Mouse (Mus musculus): Measurements from ENCODE around the gene Rgs3.

DNA sequence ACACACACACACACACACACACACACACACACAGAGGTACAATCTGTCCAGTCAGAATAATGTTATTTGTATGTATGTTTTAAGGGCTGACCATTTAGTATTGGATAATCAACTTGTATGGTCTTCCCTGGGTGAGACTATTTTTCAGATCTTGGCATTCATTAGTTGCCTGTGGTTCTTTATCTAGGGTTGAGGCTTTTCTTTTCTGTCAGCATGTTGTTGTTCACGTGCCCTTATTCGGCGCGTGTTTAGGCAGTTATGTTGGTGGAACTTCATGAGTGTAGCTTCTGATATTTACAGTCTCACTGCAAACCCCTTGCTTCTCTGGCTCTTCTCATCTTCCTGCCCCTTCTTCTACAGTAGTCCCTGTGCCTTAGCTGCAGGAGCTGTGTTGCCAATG is 32.0 kb upstream of the Rgs3 start:
- no peak for TF ChIP-seq CTCF (IDR thresholded peaks at IDR 0.05; ENCODE audit: borderline replicate concordance, insufficient read depth, low read length)
- no peak for TF ChIP-seq POLR2A (IDR thresholded peaks at IDR 0.05; ENCODE audit: low read depth, low read length)
